Mouse (Mus musculus): ENCODE measurements at regions not wholly inside any gene's neighbourhood (a gene's known extent, or its start where the extent isn't known, plus 50 kb on each side); places are given as distances from the start of the nearest gene placed in this dataset.

DNA sequence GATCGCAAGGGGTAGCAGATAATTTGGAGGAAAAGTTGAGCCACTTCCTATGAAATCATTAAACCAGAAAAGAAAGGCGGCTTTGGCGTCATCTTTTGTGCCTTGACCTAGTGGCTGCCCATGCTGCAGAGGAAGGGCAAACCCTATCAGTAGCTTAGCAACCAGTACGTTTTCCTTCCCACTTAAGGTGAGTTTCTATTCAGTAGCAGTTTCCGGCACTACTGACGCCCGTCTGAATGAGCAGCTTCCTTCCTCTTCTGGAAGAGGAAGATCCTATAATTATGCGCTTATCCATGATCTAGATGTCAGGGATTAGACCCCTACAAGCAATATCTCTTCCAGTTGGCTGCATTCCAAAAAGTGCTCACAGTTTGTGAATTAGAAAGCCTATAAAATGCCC lies 360.0 kb upstream of the Adamts5 start:
- TF ChIP-seq CTCF (conservative IDR thresholded peaks at IDR 0.05 in 1 of 2, IDR thresholded peaks at IDR 0.05 in 1 of 2; ENCODE audit: low read depth in 2 of 2, low read length in 2 of 2) (no peak), MAFK (IDR thresholded peaks at IDR 0.05; ENCODE audit: insufficient replicate concordance, low read length) (no peak), EP300 (IDR thresholded peaks at IDR 0.05; ENCODE audit: low read length) (no peak), MAZ (IDR thresholded peaks at IDR 0.05; ENCODE audit: low read depth, low read length) (no peak), SIN3A (IDR thresholded peaks at IDR 0.05; ENCODE audit: low read length) (no peak), JUND (conservative IDR thresholded peaks at IDR 0.05; ENCODE audit: low read depth, low read length) (no peak)

All from CH12.LX (cell line).